Mouse (Mus musculus): Measurements from ENCODE around the gene Ube2q2. TPM values are rescaled to one million over a fixed set of nuclear protein-coding genes. Genes with fewer than 3 reads are reported as not detected.
"Not testable (repeated sequence)": the region's sequence is repeated elsewhere in the genome, so short reads cannot be mapped to it uniquely, and the experiment has no call there.

Ube2q2 gene
- total RNA-seq, 2 experiments from 2014 or later = 65.6 to 66.4 TPM

GRCm38 (mm10) chr9:55232586-55232985 is 83.9 kb downstream of the Ube2q2 start:
- intact Hi-C loops (cut with DNase I) = loop anchor here (2.0 to 10.0 kb wide), 2 partner anchors 78 to 162 kb away; no protein-coding TSS in a partner anchor
- DNase-seq (ENCODE audit: low spot score in 2 of 2) = no peak

GRCm38 (mm10) chr9:55233076-55233475 is 84.4 kb downstream of the Ube2q2 start:
- DNase-seq (ENCODE audit: low spot score in 2 of 2) = not testable (repeated sequence)
- intact Hi-C loops (cut with DNase I) = loop anchor here (2.0 to 10.0 kb wide), 2 partner anchors 78 to 162 kb away; no protein-coding TSS in a partner anchor

GRCm38 (mm10) chr9:55236235-55237165 is 87.8 kb downstream of the Ube2q2 start:
- no peak for DNase-seq (ENCODE audit: low spot score in 2 of 2)
- intact Hi-C loops (cut with DNase I) = loop anchor here (10.0 kb wide), 1 partner anchor 158 kb away; no protein-coding TSS in a partner anchor

GRCm38 (mm10) chr9:55240852-55241251 is 92.2 kb downstream of the Ube2q2 start:
- intact Hi-C loops (cut with DNase I) = no loop called here
- no peak for DNase-seq (ENCODE audit: low spot score in 2 of 2)

GRCm38 (mm10) chr9:55241863-55242685 is 93.4 kb downstream of the Ube2q2 start:
- no peak for DNase-seq (ENCODE audit: low spot score in 2 of 2)
- intact Hi-C loops (cut with DNase I) = no loop called here

- no peak for DNase-seq (ENCODE audit: low spot score in 2 of 2)
- intact Hi-C loops (cut with DNase I) = no loop called here
Observed at GRCm38 (mm10) chr9:55243280-55243679, 94.6 kb downstream of the Ube2q2 start.

GRCm38 (mm10) chr9:55244079-55244478 is 95.4 kb downstream of the Ube2q2 start:
- no peak for DNase-seq (ENCODE audit: low spot score in 2 of 2)
- intact Hi-C loops (cut with DNase I) = no loop called here

- DNase-seq (ENCODE audit: low spot score in 2 of 2); intact Hi-C loops (cut with DNase I): not testable (repeated sequence)
Observed at GRCm38 (mm10) chr9:55245057-55245750, 96.5 kb downstream of the Ube2q2 start.

GRCm38 (mm10) chr9:55246440-55246839 is 97.8 kb downstream of the Ube2q2 start:
- DNase-seq (ENCODE audit: low spot score in 2 of 2) = no peak
- intact Hi-C loops (cut with DNase I) = no loop called here

GRCm38 (mm10) chr9:55246918-55247317 is 98.3 kb downstream of the Ube2q2 start:
- intact Hi-C loops (cut with DNase I) = no loop called here
- no peak for DNase-seq (ENCODE audit: low spot score in 2 of 2)

- no peak for DNase-seq (ENCODE audit: low spot score in 2 of 2)
- intact Hi-C loops (cut with DNase I) = no loop called here
Observed at GRCm38 (mm10) chr9:55248465-55248864, 99.8 kb downstream of the Ube2q2 start.

- intact Hi-C loops (cut with DNase I) = no loop called here
- no peak for DNase-seq (ENCODE audit: low spot score in 2 of 2)
Observed at GRCm38 (mm10) chr9:55250595-55251247, 102.1 kb downstream of the Ube2q2 start.

- DNase-seq (ENCODE audit: low spot score in 2 of 2); intact Hi-C loops (cut with DNase I): not testable (repeated sequence)
Observed at GRCm38 (mm10) chr9:55252097-55252496, 103.4 kb downstream of the Ube2q2 start.

- intact Hi-C loops (cut with DNase I) = no loop called here
- DNase-seq (ENCODE audit: low spot score in 2 of 2) = no peak
Observed at GRCm38 (mm10) chr9:55253849-55254248, 105.2 kb downstream of the Ube2q2 start.

- DNase-seq (ENCODE audit: low spot score in 2 of 2) = no peak
- intact Hi-C loops (cut with DNase I) = no loop called here
Observed at GRCm38 (mm10) chr9:55255056-55255455, 106.4 kb downstream of the Ube2q2 start.

- intact Hi-C loops (cut with DNase I) = no loop called here
- no peak for DNase-seq (ENCODE audit: low spot score in 2 of 2)
Observed at GRCm38 (mm10) chr9:55255604-55256003, 107.0 kb downstream of the Ube2q2 start.

GRCm38 (mm10) chr9:55257105-55257504 is 108.5 kb downstream of the Ube2q2 start:
- intact Hi-C loops (cut with DNase I) = no loop called here
- DNase-seq (ENCODE audit: low spot score in 2 of 2) = no peak
